Comparison of ENCODE assay signal across 8 mouse cellular contexts in the genomic region with DNA sequence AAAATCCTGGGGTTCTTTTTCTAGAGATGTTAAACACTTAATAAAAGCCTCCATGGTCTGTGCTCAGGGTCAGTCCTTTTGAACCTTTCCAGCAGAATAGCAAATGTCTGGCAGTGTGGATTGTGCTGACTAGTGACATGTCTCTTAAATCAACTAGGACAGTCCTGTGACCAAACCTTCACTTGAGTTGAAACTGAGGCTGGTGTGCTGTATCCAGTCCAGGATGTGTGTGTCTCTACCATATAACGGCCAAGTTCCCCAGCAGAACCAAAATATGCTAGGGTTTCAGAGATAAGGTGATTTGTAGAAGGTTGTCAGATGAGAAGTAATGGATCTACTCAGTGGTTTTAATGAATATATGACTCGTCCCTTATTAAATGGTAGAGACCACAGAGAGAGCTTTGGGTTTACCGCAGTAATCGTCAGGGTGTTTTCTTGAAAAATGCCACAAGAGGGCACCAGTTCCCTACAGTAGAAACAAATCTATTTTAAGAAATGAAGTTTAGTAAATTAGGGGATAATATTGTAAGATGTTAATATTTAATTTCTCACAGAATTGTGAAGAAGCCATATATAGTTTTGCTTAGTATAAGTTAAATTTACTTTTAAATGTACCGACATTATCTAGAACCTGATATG. TPM values are rescaled to one million over a fixed set of nuclear protein-coding genes. Genes with fewer than 3 reads are reported as not detected.
DNase-seq lines count a peak whose midpoint lies in the region; ATAC-seq and TF ChIP-seq lines count a peak whose summit lies in the region.

No protein-coding gene starts in this region.

- no peak for ATAC-seq in kidney, embryonic 16.5 days (ENCODE audit: low FRiP score, low TSS enrichment)
- ATAC-seq in midbrain, postnatal 0 days (ENCODE audit: low FRiP score) = no peak

- peak; percentile 84 for TF ChIP-seq CTCF in midbrain, postnatal 0 days (IDR thresholded peaks at IDR 0.05)

- no peak overlapping the region for H3K4me3 ChIP-seq in kidney, embryonic 16.5 days (ENCODE audit: low read length)
- H3K4me3 ChIP-seq in midbrain, postnatal 0 days (ENCODE audit: low read depth, low read length) = no peak overlapping the region

- no peak overlapping the region for H3K27ac ChIP-seq in kidney, embryonic 16.5 days (ENCODE audit: low read length)
- H3K27ac ChIP-seq in midbrain, postnatal 0 days (ENCODE audit: low read depth, low read length) = no peak overlapping the region

- peaks cover 45% of the 10 kb centered on the region for H3K36me3 ChIP-seq in kidney, embryonic 16.5 days (ENCODE audit: insufficient read depth, low read length)
- peaks cover 23% of the 10 kb centered on the region for H3K36me3 ChIP-seq in midbrain, postnatal 0 days (ENCODE audit: insufficient read depth, low read length)

- H3K9me3 ChIP-seq in kidney, embryonic 16.5 days (ENCODE audit: low read length) = no peaks in the 10 kb centered on the region
- no peaks in the 10 kb centered on the region for H3K9me3 ChIP-seq in midbrain, postnatal 0 days (ENCODE audit: low read length)

- no peak overlapping the region for H3K4me2 ChIP-seq in kidney, embryonic 16.5 days (replicated peaks; ENCODE audit: low read depth, low read length)
- no peak overlapping the region for H3K4me2 ChIP-seq in midbrain, postnatal 0 days (ENCODE audit: low read depth, low read length, poor library complexity, severe bottlenecking)

- peak; percentile 37 for DNase-seq in kidney, adult 9 months
- peak; percentile 26 for DNase-seq in thymus, postnatal 0 days (ENCODE audit: low spot score)
- DNase-seq in thymus, postnatal 36 days = no peak
- peak; percentile 66 for DNase-seq in embryo, embryonic 10.5 days (ENCODE audit: low spot score)
- DNase-seq in midbrain, postnatal 0 days (ENCODE audit: low spot score) = peak; percentile 52
- no peak for DNase-seq in gastrocnemius, adult 18-20 months (ENCODE audit: low spot score)
- no peak for DNase-seq in yolk sac, embryonic 10.5 days (ENCODE audit: low spot score)

- WGBS in kidney, embryonic 16.5 days = 51% methylated on average over 5 of the region's 5 CpGs
- WGBS in midbrain, postnatal 0 days = 59% methylated on average over 5 of the region's 5 CpGs

- H3K4me1 ChIP-seq in kidney, embryonic 16.5 days (ENCODE audit: insufficient read depth, low read length) = no peaks in the 10 kb centered on the region
- no peaks in the 10 kb centered on the region for H3K4me1 ChIP-seq in midbrain, postnatal 0 days (ENCODE audit: insufficient read depth, low read length)

- H3K9ac ChIP-seq in kidney, embryonic 16.5 days (replicated peaks; ENCODE audit: low read length) = no peak overlapping the region
- no peak overlapping the region for H3K9ac ChIP-seq in midbrain, postnatal 0 days (replicated peaks; ENCODE audit: low read length, poor library complexity, severe bottlenecking)

- H3K27me3 ChIP-seq in kidney, embryonic 16.5 days (ENCODE audit: insufficient read depth, low read length) = no peaks in the 10 kb centered on the region
- no peaks in the 10 kb centered on the region for H3K27me3 ChIP-seq in midbrain, postnatal 0 days (ENCODE audit: insufficient read depth, low read length)

RNA-seq across cellular contexts. Expression of a gene that starts 15.5 kb away (rescaled TPM):
- polyA plus RNA-seq in kidney, embryonic 16.5 days (2015; fragmentation: Nextera tagmentation; extraction: Ambion mirVana) = 10.4 and 11.9 TPM in 2 replicates
- polyA plus RNA-seq in thymus, postnatal 0 days (2015; fragmentation: Nextera tagmentation; extraction: Ambion mirVana) = 13.5 and 15.0 TPM in 2 replicates
- 16.5 and 19.9 TPM in 2 replicates for total RNA-seq in midbrain, postnatal 0 days (2014; rRNA removed)
- polyA plus RNA-seq in midbrain, postnatal 0 days (2015; fragmentation: Nextera tagmentation; extraction: Ambion mirVana) = 4.9 and 5.3 TPM in 2 replicates
- 10 to 100 TPM; 10.2 to 11.4 TPM for total RNA-seq in gastrocnemius, adult 18-20 months (2021)

RNA-seq across cellular contexts. Expression of a gene that starts 44.4 kb away (rescaled TPM):
- polyA plus RNA-seq in kidney, embryonic 16.5 days (2015; fragmentation: Nextera tagmentation; extraction: Ambion mirVana) = 55.3 and 57.9 TPM in 2 replicates
- polyA plus RNA-seq in thymus, postnatal 0 days (2015; fragmentation: Nextera tagmentation; extraction: Ambion mirVana) = 109 and 145 TPM in 2 replicates
- total RNA-seq in midbrain, postnatal 0 days (2014; rRNA removed) = 18.2 and 21.4 TPM in 2 replicates
- polyA plus RNA-seq in midbrain, postnatal 0 days (2015; fragmentation: Nextera tagmentation; extraction: Ambion mirVana) = 50.7 and 51.5 TPM in 2 replicates
- total RNA-seq in gastrocnemius, adult 18-20 months (2021) = 10 to 100 TPM; 81.0 to 87.2 TPM

RNA-seq across cellular contexts. Expression of a gene that starts 44.4 kb away (rescaled TPM):
- polyA plus RNA-seq in kidney, embryonic 16.5 days (2015; fragmentation: Nextera tagmentation; extraction: Ambion mirVana) = 0.02 and 0.04 TPM in 2 replicates
- 319 and 337 TPM in 2 replicates for polyA plus RNA-seq in thymus, postnatal 0 days (2015; fragmentation: Nextera tagmentation; extraction: Ambion mirVana)
- 0.27 and 0.42 TPM in 2 replicates for total RNA-seq in midbrain, postnatal 0 days (2014; rRNA removed)
- 0.04 TPM in 2 replicates for polyA plus RNA-seq in midbrain, postnatal 0 days (2015; fragmentation: Nextera tagmentation; extraction: Ambion mirVana)
- not detected for total RNA-seq in gastrocnemius, adult 18-20 months (2021)

Comparison
In these comparisons a context has a peak if more than half of its experiments do, and no peak if none do; other contexts are left out.
1. DNase-seq: peak in kidney, adult 9 months (single experiment), thymus, postnatal 0 days (single experiment), embryo, embryonic 10.5 days (single experiment) and midbrain, postnatal 0 days (single experiment); none in thymus, postnatal 36 days (0 of 2), gastrocnemius, adult 18-20 months (single experiment) and yolk sac, embryonic 10.5 days (single experiment).
2. RNA of a gene that starts 44.4 kb away (polyA plus RNA-seq): 319 to 337 TPM in thymus, postnatal 0 days; 0.04 TPM in midbrain, postnatal 0 days and 0.02 to 0.04 TPM in kidney, embryonic 16.5 days; every median in the first group is over 100 times any median in the second.